Mouse (Mus musculus) limb, embryonic 14.5 days (tissue): ENCODE results near the gene Fut8. TPM values are rescaled to one million over a fixed set of nuclear protein-coding genes. Genes with fewer than 3 reads are reported as not detected.

ENCODE experiments used
- ATAC-seq: fragments of 200-750 bp; cut with Nextera tagmentation; 2 replicates; pipeline ENCODE4 v1.8.0; 2017; ENCODE audit warnings: low read depth, moderate number of reproducible peaks, moderate TSS enrichment; ENCODE audit not compliant: low FRiP score
- DNase-seq: peaks from one replicate; pipeline ENCODE4 v3.0.0-alpha.2; 2015; ENCODE audit warnings: low spot score
- H3K27ac ChIP-seq: fragments of 300-500 bp; sonication (generic); replicated peaks from 2 replicates; pipeline ENCODE4 v1.5.1; 2014; ENCODE audit warnings: low read depth, mild to moderate bottlenecking, low read length, moderate library complexity, mixed read lengths
- H3K27me3 ChIP-seq: fragments of 300-500 bp; sonication (generic); 2 replicates; pipeline ENCODE4 v1.6.1; 2014; ENCODE audit warnings: low read length, mixed read lengths; ENCODE audit not compliant: control insufficient read depth, insufficient read depth
- H3K36me3 ChIP-seq: fragments of 300-500 bp; sonication (generic); 2 replicates; pipeline ENCODE4 v1.6.1; 2014; ENCODE audit warnings: mild to moderate bottlenecking, low read length, moderate library complexity, mixed read lengths; ENCODE audit not compliant: control insufficient read depth, insufficient read depth
- H3K4me1 ChIP-seq: fragments of 300-500 bp; sonication (generic); 2 replicates; pipeline ENCODE4 v1.6.1; 2014; ENCODE audit warnings: antibody characterized with exemption, low read length, mixed read lengths; ENCODE audit not compliant: control insufficient read depth, insufficient read depth
- H3K4me2 ChIP-seq: fragments of 300-500 bp; sonication (generic); replicated peaks from 2 replicates; pipeline ENCODE4 v1.6.1; 2014; ENCODE audit warnings: low read depth, mild to moderate bottlenecking, low read length, moderate library complexity; ENCODE audit not compliant: severe bottlenecking
- H3K4me3 ChIP-seq: fragments of 300-500 bp; sonication (generic); replicated peaks from 2 replicates; pipeline ENCODE4 v1.5.1; 2014; ENCODE audit warnings: low read length
- H3K9ac ChIP-seq: fragments of 300-500 bp; sonication (generic); 2 replicates; pipeline ENCODE4 v1.6.1; 2014; ENCODE audit warnings: mild to moderate bottlenecking, low read depth, low read length, moderate library complexity; ENCODE audit not compliant: severe bottlenecking
- H3K9me3 ChIP-seq: fragments of 300-500 bp; sonication (generic); 2 replicates; pipeline ENCODE4 v1.6.1; 2016; ENCODE audit warnings: low read length; ENCODE audit not compliant: control insufficient read depth
- POLR2A ChIP-seq: fragments of 200-500 bp; IDR thresholded peaks from 2 replicates; pipeline ENCODE4 v1.8.0; 2012; ENCODE audit warnings: inconsistent platforms, mild to moderate bottlenecking, moderate library complexity, borderline replicate concordance; ENCODE audit not compliant: insufficient read depth, insufficient read length; ENCODE audit errors: extremely low read depth
- WGBS: fragments of 180-500 bp; shearing (Covaris S2); extraction: QIAGEN DNeasy Blood & Tissue Kit; methylation state at CpG from one replicate; pipeline ENCODE4 v1.1.7; 2014; 5-methylcytosine and 5-hydroxymethylcytosine counted together
- polyA plus RNA-seq, 2 experiments: library from polyadenylated mRNA; depleted of rRNA in 1 of 2; stranded (reverse) in 1 of 2; unstranded in 1 of 2; fragments of >200 nt; fragmentation: Nextera tagmentation in 1 of 2; extraction: Ambion mirVana in 1 of 2; gene quantifications; 2 replicates each; pipeline versions ENCODE4 v1.2.1 to v1.2.3; 2012 to 2014

Fut8 gene
- polyA plus RNA-seq, 2 experiments: 14.0 to 27.8 TPM

DNA sequence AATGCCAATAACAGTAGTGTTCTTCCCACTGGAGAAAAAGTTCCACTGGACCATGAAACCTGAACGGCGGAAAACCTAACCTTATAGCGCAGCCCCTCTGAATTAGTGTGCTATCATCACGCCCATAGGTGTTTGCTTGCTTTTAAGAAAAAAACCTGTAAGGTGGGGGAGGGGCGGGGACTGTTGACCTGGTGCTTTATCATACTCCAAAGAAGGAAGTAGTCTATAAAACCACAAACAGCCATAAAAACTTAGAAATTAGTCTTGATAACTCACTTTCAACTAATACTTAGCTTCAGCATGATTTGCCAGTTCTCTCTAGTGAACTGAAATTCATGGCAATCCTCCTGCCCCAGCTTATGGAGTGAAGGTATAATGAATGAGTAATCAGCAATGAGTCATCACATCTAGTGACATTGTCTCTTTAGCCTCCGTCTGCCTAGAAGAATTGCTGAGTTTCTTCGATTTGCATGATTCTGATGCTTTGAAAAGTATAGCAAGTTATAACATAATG lies 26.2 kb upstream of the Fut8 start:
- DNase-seq: no peak
- WGBS: 86% methylated on average over 7 of the region's 7 CpGs
- H3K27me3 ChIP-seq: no peaks in the 10 kb centered on the region
- H3K36me3 ChIP-seq: no peaks in the 10 kb centered on the region
- H3K4me3 ChIP-seq: no peak overlapping the region
- H3K4me1 ChIP-seq: no peaks in the 10 kb centered on the region
- no peak overlapping the region for H3K9ac ChIP-seq
- H3K4me2 ChIP-seq: no peak overlapping the region
- no peak for ATAC-seq
- no peaks in the 10 kb centered on the region for H3K9me3 ChIP-seq
- no peak overlapping the region for H3K27ac ChIP-seq
- no peak for TF ChIP-seq POLR2A

DNA sequence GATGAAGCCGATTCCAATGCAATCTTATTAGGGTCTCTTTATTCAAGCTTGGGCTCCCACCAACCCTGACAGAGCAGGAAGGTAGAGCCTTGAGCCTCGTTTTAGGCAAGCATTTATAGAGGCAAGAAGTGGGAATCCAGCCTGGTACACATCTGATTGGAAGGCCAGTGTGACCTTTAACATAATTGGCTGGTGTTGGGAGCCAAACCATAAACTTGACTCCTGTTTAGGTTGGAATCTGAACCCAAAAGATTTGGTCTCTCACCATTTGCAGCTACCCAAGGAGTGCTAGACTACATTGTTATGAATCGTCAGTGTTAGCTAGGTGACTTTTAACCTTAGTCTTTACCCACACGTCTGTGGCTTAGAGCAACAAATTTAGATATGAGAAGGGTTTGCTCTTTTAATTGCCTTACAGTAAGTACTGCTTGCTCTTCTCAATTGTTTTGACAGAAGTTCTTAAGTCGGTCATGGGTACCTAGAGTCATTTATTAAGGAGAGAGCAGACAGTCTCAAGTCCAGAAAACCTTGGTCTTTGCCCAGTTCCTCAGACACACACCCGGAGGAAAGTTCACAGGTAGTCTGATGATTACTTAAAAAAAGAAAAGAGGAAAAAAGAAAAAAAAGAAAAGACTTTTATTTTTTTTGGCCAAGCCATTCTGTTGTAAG lies 23.9 kb upstream of the Fut8 start:
- Histone ChIP-seq H3K4me3 (no peak overlapping the region), H3K36me3 (no peaks in the 10 kb centered on the region)

DNA sequence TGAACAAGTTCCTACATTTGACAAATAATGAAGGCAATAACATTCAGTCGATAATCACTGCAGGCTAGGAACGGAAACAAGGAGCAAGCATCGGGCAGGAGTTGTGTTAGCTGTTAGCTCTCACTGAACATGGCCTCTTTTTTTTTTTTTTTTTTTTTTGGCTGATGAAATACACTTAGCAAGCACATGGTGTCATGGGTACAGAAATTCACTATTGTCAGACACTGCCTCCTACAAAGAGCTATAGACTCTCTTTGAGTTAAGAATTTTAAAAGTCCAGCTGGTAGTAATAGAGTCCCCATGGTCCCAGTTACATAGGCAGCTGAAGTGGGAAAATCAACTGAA lies 23.4 kb upstream of the Fut8 start:
- Histone ChIP-seq H3K4me3 (no peak overlapping the region), H3K4me1 (no peaks in the 10 kb centered on the region), H3K27me3 (no peaks in the 10 kb centered on the region), H3K27ac (no peak overlapping the region), H3K4me2 (no peak overlapping the region), H3K9me3 (no peaks in the 10 kb centered on the region), H3K9ac (no peak overlapping the region), H3K36me3 (no peaks in the 10 kb centered on the region)
- ATAC-seq (no peak), DNase-seq (no peak)
- WGBS: 77% methylated on average over 3 of the region's 3 CpGs
- no peak for TF ChIP-seq POLR2A

More for the DNA sequence above, 23.9 kb upstream of the Fut8 start:
- H3K9ac ChIP-seq: no peak overlapping the region
- DNase-seq (no peak), ATAC-seq (no peak)
- H3K27ac ChIP-seq: no peak overlapping the region
- WGBS: 68% methylated on average over 6 of the region's 6 CpGs
- TF ChIP-seq POLR2A: no peak
- no peaks in the 10 kb centered on the region for H3K4me1 ChIP-seq
- H3K27me3 ChIP-seq: no peaks in the 10 kb centered on the region
- no peaks in the 10 kb centered on the region for H3K9me3 ChIP-seq
- no peak overlapping the region for H3K4me2 ChIP-seq

DNA sequence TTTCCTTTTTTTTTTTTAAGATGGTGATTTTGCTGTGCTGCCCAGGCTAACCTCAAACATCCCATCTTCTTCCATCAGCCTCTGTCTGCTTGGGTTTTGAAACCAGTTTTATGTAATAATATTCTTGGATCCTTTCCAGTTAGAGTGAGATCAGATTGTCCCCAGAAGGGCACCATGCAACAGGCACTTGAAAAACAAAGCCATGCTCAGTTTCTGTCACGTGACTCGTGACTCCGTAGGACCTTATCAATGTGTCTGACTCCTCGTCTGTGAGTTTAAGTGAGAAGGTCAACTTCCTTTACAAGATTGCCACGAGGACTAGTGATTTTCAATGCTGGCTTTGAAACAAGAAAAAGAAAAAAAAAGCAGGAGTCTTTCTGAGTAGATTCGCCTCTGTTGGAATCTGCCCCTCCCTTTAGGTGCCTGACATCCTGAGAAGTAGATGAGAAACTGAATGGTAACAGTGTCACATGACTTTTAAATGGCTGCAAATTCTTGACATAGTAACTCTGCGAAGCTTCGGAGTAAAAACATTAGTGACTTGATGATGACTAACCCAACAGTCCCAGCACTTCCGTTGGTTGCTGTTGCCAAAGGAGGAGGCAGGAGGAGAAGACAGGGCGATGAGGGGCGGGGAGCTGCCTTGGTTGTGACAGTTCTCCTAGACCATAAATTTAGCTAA lies 21.3 kb upstream of the Fut8 start:
- no peak overlapping the region for H3K4me3 ChIP-seq
- no peaks in the 10 kb centered on the region for H3K4me1 ChIP-seq
- no peaks in the 10 kb centered on the region for H3K36me3 ChIP-seq
- 76% methylated on average over 11 of the region's 11 CpGs for WGBS
- no peaks in the 10 kb centered on the region for H3K27me3 ChIP-seq
- H3K9ac ChIP-seq: no peak overlapping the region
- ATAC-seq (no peak), DNase-seq (no peak)
- H3K27ac ChIP-seq: no peak overlapping the region
- no peaks in the 10 kb centered on the region for H3K9me3 ChIP-seq
- H3K4me2 ChIP-seq: no peak overlapping the region
- TF ChIP-seq POLR2A: no peak

DNA sequence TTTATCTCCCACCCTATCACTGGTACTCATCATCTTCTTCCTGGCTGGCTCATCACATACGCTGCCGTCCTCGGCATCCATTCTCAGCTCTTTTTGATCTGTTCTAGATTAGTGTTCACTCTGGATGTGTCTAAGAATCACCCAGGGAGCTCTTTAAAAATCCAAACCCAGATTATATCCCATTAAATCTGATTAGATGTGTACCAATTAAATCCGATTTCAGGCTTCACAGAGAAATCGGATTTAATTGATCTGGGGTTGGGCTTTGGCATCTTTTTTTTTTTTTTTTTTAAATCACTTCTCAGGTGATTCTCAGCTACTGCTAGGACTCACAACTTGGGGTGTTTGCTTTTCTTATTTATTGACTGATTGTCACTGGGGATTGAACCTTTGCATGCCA lies 17.3 kb upstream of the Fut8 start:
- no peaks in the 10 kb centered on the region for H3K27me3 ChIP-seq
- H3K9me3 ChIP-seq: no peaks in the 10 kb centered on the region
- no peak overlapping the region for H3K4me3 ChIP-seq
- no peak overlapping the region for H3K4me2 ChIP-seq
- no peak overlapping the region for H3K9ac ChIP-seq
- no peaks in the 10 kb centered on the region for H3K36me3 ChIP-seq
- no peak for DNase-seq
- 63% methylated on average over 5 of the region's 5 CpGs for WGBS
- no peaks in the 10 kb centered on the region for H3K4me1 ChIP-seq
- ATAC-seq: no peak
- no peak for TF ChIP-seq POLR2A
- H3K27ac ChIP-seq: no peak overlapping the region
